Mouse (Mus musculus) liver, adult 2 months (tissue): ENCODE results near the gene Toe1. TPM values are rescaled to one million over a fixed set of nuclear protein-coding genes. Genes with fewer than 3 reads are reported as not detected.
"Not testable (repeated sequence)": the region's sequence is repeated elsewhere in the genome, so short reads cannot be mapped to it uniquely, and the experiment has no call there.

Experiments
- DNase-seq: peaks from one replicate; pipeline ENCODE4 v3.0.0-alpha.2; 2011; ENCODE audit warnings: low read depth, low spot score; ENCODE audit errors: extremely low read depth
- H3K27ac ChIP-seq: fragments of 200-500 bp; replicated peaks from 2 replicates; pipeline ENCODE4 v1.5.1; 2012; ENCODE audit warnings: low read depth, mild to moderate bottlenecking, control low read depth, inconsistent platforms, low read length; ENCODE audit not compliant: insufficient read depth
- H3K27me3 ChIP-seq: fragments of 200-500 bp; 2 replicates; pipeline ENCODE4 v1.6.1; 2012; ENCODE audit warnings: mild to moderate bottlenecking, moderate library complexity, low read length, inconsistent platforms; ENCODE audit not compliant: control insufficient read depth, insufficient read depth
- H3K36me3 ChIP-seq: fragments of 200-500 bp; 2 replicates; pipeline ENCODE4 v1.6.1; 2012; ENCODE audit warnings: low read length, inconsistent platforms; ENCODE audit not compliant: control insufficient read depth, insufficient read depth
- H3K4me1 ChIP-seq: fragments of 200-500 bp; 2 replicates; pipeline ENCODE4 v1.6.1; 2011; ENCODE audit warnings: low read length; ENCODE audit not compliant: control insufficient read depth, insufficient read depth
- H3K4me3 ChIP-seq: fragments of 200-500 bp; 2 replicates; pipeline ENCODE4 v1.5.1; 2011; ENCODE audit warnings: low read depth, mild to moderate bottlenecking, control low read depth, low read length, moderate library complexity; ENCODE audit not compliant: insufficient read depth
- H3K79me2 ChIP-seq: fragments of 200-500 bp; 2 replicates; pipeline ENCODE4 v1.6.1; 2012; ENCODE audit warnings: inconsistent platforms, mild to moderate bottlenecking, low read length, moderate library complexity; ENCODE audit not compliant: control insufficient read depth, insufficient read depth
- H3K9ac ChIP-seq: fragments of 200-500 bp; 2 replicates; pipeline ENCODE4 v1.6.1; 2012; ENCODE audit warnings: low read depth, mild to moderate bottlenecking, control low read depth, inconsistent platforms, low read length
- CTCF ChIP-seq: fragments of 200-500 bp; IDR thresholded peaks from 2 replicates; pipeline ENCODE4 v1.5.1; 2011; ENCODE audit warnings: low read depth, low read length, control low read depth
- POLR2A ChIP-seq: fragments of 200-500 bp; IDR thresholded peaks from 2 replicates; pipeline ENCODE4 v1.6.1; 2011; ENCODE audit warnings: low read length, control low read depth; ENCODE audit not compliant: insufficient read depth; ENCODE audit errors: extremely low read depth
- WGBS: fragments of 180-500 bp; shearing (Covaris S2); methylation state at CpG from one replicate; pipeline ENCODE4 v1.1.7; 2018; 5-methylcytosine and 5-hydroxymethylcytosine counted together
- polyA plus RNA-seq: library from polyadenylated mRNA; depleted of rRNA; stranded (reverse); fragments of >200 nt; gene quantifications from 2 replicates; pipeline ENCODE4 v1.2.3, GENCODE M21; 2012; rRNA removed
- total RNA-seq: library from RNA; depleted of rRNA; stranded (reverse); fragments of >200 nt; gene quantifications from 2 replicates; pipeline ENCODE4 v1.2.3, GENCODE M21; 2014; rRNA removed

Gene Toe1
- total RNA-seq (11.4 and 11.7 TPM in 2 replicates), polyA plus RNA-seq (8.1 and 10.9 TPM in 2 replicates)

DNA sequence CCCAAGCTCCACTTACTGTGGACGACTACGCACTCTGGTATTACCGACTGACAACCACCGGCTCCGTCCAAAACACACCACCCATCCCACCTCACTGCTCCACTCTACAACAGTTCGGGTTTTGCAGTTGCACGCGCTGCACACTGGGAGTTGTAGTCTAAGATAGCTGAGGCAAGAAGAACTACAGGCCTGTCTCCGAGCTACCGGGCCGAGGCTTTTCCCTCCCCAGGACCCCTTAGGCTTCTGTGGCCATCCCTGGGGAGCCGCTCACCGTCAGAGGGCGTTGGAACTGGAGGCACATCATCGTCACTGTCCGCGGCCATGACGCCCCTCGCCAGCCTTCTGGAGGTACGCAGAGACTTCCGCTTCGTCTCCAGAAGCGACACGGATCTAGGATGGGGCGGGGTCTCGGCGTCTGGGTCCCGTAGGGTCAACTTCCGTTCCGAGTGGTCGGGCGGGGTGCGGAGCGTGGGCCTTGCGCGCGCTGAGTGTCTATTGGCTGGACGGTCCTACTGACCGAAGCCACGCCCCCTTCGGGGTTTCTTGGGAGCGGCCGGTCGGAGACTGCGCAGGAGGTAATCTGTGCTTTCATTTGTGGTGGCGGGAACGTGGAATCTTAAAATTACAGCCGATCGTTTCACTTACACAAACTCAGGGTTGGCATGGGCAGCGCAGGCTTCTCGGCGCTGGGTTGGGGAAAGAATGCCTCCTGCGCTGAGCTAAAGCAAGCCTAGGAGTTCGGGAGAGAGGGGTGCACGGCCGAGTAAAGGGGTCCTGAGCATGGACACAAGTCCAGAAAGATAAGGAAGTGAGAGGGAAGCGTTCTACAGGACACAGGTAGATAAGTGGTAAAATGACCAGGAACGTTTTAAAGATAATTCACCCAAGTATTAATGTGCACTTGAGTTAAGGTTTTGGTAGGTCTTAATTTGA, at the start of gene Toe1, which contains the start of gene Mutyh:
Gene Toe1 (minus strand): TSS at position 444 of the 933 bp plus-strand sequence.
Gene Mutyh (plus strand): TSS at position 527 of the 933 bp plus-strand sequence.
- no peaks in the 10 kb centered on the region for H3K27me3 ChIP-seq
- peak within 1 kb of the TSS; percentile 68 for H3K9ac ChIP-seq
- under 1% methylated on average over 58 of the region's 58 CpGs for WGBS
- H3K4me3 ChIP-seq = peak within 1 kb of the TSS; percentile 67
- peak; percentile 87 for DNase-seq
- H3K79me2 ChIP-seq = no peaks in the 10 kb centered on the region
- H3K36me3 ChIP-seq = peaks cover 10% of the 10 kb centered on the region; the same call in 1 of the 2 replicates
- H3K27ac ChIP-seq = peak within 1 kb of the TSS; percentile 57
- peaks cover 4% of the 10 kb centered on the region; the same call in 1 of the 2 replicates for H3K4me1 ChIP-seq
- TF ChIP-seq POLR2A (0 out of 2 replicates have a peak, but pooled peaks have one; percentile 37), CTCF (no peak)

- Histone ChIP-seq H3K36me3 (no peaks in the 10 kb centered on the region), H3K27ac (no peak overlapping the region), H3K27me3 (no peaks in the 10 kb centered on the region), H3K79me2 (no peaks in the 10 kb centered on the region), H3K4me1 (no peaks in the 10 kb centered on the region; the same call in 1 of the 2 replicates), H3K9ac (no peak overlapping the region), H3K4me3 (no peak overlapping the region)
- no peak for DNase-seq
- TF ChIP-seq POLR2A = no peak
- no peak for TF ChIP-seq CTCF
- WGBS = 91% methylated on average over 10 of the region's 10 CpGs
Observed at GRCm38 (mm10) chr4:116857203-116857602, 49.8 kb upstream of the Toe1 start.

DNA sequence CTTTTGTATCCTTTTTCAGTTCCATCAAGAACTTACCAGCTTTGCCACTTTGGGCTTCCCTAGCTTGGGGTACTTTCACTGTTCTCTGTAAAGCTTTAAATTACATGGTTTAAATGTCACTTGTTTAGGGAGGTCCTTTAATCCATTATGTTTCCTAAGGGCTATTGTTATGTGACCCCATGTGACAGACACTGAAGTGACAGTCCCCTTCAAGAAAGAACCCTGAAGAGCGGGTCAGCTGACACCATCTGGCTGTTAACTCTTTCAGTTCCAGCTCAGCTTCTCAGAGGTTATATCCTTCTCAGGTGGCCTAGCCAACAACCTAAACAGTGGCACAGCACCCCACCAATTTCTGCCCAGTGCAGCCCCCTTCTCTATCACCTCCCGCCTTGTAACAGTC, 46.8 kb upstream of the Toe1 start:
- WGBS = 58% methylated on average over 2 of the region's 2 CpGs
- DNase-seq = no peak
- no peak overlapping the region for H3K9ac ChIP-seq

GRCm38 (mm10) chr4:116849901-116850300, 42.5 kb upstream of the Toe1 start:
- WGBS = 89% methylated on average over 3 of the region's 3 CpGs
- no peak for TF ChIP-seq CTCF
- TF ChIP-seq POLR2A = no peak
- H3K27ac ChIP-seq = no peak overlapping the region
- no peaks in the 10 kb centered on the region for H3K4me1 ChIP-seq
- H3K9ac ChIP-seq = no peak overlapping the region
- no peaks in the 10 kb centered on the region for H3K79me2 ChIP-seq
- no peaks in the 10 kb centered on the region for H3K36me3 ChIP-seq
- no peak for DNase-seq
- H3K27me3 ChIP-seq = no peaks in the 10 kb centered on the region
- H3K4me3 ChIP-seq = no peak overlapping the region

More for the DNA sequence above, 46.8 kb upstream of the Toe1 start:
- Histone ChIP-seq H3K36me3 (no peaks in the 10 kb centered on the region), H3K4me3 (no peak overlapping the region), H3K79me2 (no peaks in the 10 kb centered on the region), H3K27me3 (no peaks in the 10 kb centered on the region), H3K4me1 (no peaks in the 10 kb centered on the region), H3K27ac (no peak overlapping the region)
- TF ChIP-seq POLR2A (no peak), CTCF (no peak)

- TF ChIP-seq POLR2A (no peak), CTCF (peak; percentile 18; the same call in 1 of the 2 replicates)
- Histone ChIP-seq H3K79me2 (no peaks in the 10 kb centered on the region), H3K9ac (no peak overlapping the region), H3K4me1 (no peaks in the 10 kb centered on the region), H3K27me3 (no peaks in the 10 kb centered on the region), H3K4me3 (no peak overlapping the region), H3K36me3 (no peaks in the 10 kb centered on the region), H3K27ac (no peak overlapping the region)
- 97% methylated on average over 3 of the region's 3 CpGs for WGBS
- no peak for DNase-seq
Observed at GRCm38 (mm10) chr4:116844324-116844723, 36.9 kb upstream of the Toe1 start.

- 80% methylated on average over 6 of the region's 6 CpGs for WGBS
- TF ChIP-seq POLR2A (no peak), CTCF (no peak)
- no peak for DNase-seq
- Histone ChIP-seq H3K79me2 (no peaks in the 10 kb centered on the region), H3K27me3 (no peaks in the 10 kb centered on the region), H3K4me1 (peaks cover 2% of the 10 kb centered on the region; the same call in 1 of the 2 replicates), H3K4me3 (no peak overlapping the region), H3K27ac (no peak overlapping the region), H3K9ac (no peak overlapping the region), H3K36me3 (no peaks in the 10 kb centered on the region)
Observed at GRCm38 (mm10) chr4:116840841-116841240, 33.4 kb upstream of the Toe1 start.

DNA sequence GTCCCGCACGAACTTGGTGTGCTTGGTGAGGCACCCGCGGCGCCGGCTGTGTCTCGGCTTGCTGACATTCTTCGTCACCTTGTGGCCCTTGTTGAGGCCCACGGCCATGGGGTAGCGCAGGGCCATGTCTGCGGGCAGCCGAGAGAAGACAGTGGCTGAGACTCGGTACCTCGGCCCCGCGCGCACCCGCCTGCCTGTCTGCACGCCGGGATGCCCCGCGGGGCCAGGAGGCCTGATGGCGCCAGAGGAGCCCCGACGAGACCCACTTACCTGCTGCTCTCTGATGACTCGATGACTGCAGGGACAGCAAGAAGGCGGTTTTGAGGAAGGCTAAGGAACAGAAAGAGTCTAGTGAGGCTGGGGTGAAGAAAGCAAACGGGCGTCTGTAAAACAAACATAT, 32.7 kb upstream of the Toe1 start:
- not testable (repeated sequence) for H3K27ac ChIP-seq, H3K4me1 ChIP-seq, H3K79me2 ChIP-seq, H3K36me3 ChIP-seq, H3K27me3 ChIP-seq, DNase-seq, H3K4me3 ChIP-seq, H3K9ac ChIP-seq
- WGBS = 44% methylated on average over 24 of the region's 29 CpGs
